Mouse (Mus musculus) spleen, adult 2 months (tissue): ENCODE data around the gene Fndc3a. TPM values are rescaled to one million over a fixed set of nuclear protein-coding genes. Genes with fewer than 3 reads are reported as not detected.

Experiments
- DNase-seq, 2 experiments: peaks; one replicate each; pipeline versions ENCODE4 v3.0.0 to v3.0.0-alpha.2; 2012 to 2021; ENCODE audit warnings: low spot score in 2 of 2, low read depth in 1 of 2
- H3K27ac ChIP-seq: fragments of 200-500 bp; 2 replicates; pipeline ENCODE4 v1.5.1; 2012; ENCODE audit warnings: low read length, inconsistent platforms; ENCODE audit not compliant: insufficient read depth
- H3K27me3 ChIP-seq: fragments of 200-500 bp; 2 replicates; pipeline ENCODE4 v1.6.1; 2012; ENCODE audit warnings: mild to moderate bottlenecking, moderate library complexity, low read length, inconsistent platforms; ENCODE audit not compliant: control insufficient read depth, insufficient read depth
- H3K36me3 ChIP-seq: fragments of 200-500 bp; 2 replicates; pipeline ENCODE4 v1.6.1; 2012; ENCODE audit warnings: mild to moderate bottlenecking, low read length, inconsistent platforms; ENCODE audit not compliant: control insufficient read depth, insufficient read depth
- H3K4me1 ChIP-seq: fragments of 200-500 bp; 2 replicates; pipeline ENCODE4 v1.6.1; 2011; ENCODE audit warnings: inconsistent platforms; ENCODE audit not compliant: control insufficient read depth, insufficient read depth, insufficient read length
- H3K4me3 ChIP-seq: fragments of 200-500 bp; 2 replicates; pipeline ENCODE4 v1.5.1; 2011; ENCODE audit warnings: mild to moderate bottlenecking, inconsistent platforms; ENCODE audit not compliant: insufficient read depth, insufficient read length; ENCODE audit errors: extremely low read depth
- CTCF ChIP-seq: fragments of 200-500 bp; IDR thresholded peaks from 2 replicates; pipeline ENCODE4 v1.5.1; 2011; ENCODE audit warnings: mild to moderate bottlenecking, inconsistent platforms; ENCODE audit not compliant: insufficient read depth, insufficient read length, insufficient replicate concordance; ENCODE audit errors: extremely low read depth
- POLR2A ChIP-seq: fragments of 200-500 bp; IDR thresholded peaks from 2 replicates; pipeline ENCODE4 v1.6.1; 2011; ENCODE audit warnings: low read depth, low read length, inconsistent platforms
- WGBS: fragments of 180-500 bp; shearing (Covaris S2); methylation state at CpG from one replicate; pipeline ENCODE4 v1.1.7; 2018; 5-methylcytosine and 5-hydroxymethylcytosine counted together
- polyA plus RNA-seq: library from polyadenylated mRNA; depleted of rRNA; stranded (reverse); fragments of >200 nt; gene quantifications from 2 replicates; pipeline ENCODE4 v1.2.3, GENCODE M21; 2012; rRNA removed

Fndc3a gene
- polyA plus RNA-seq, 1 experiment: 22.2 TPM

DNA sequence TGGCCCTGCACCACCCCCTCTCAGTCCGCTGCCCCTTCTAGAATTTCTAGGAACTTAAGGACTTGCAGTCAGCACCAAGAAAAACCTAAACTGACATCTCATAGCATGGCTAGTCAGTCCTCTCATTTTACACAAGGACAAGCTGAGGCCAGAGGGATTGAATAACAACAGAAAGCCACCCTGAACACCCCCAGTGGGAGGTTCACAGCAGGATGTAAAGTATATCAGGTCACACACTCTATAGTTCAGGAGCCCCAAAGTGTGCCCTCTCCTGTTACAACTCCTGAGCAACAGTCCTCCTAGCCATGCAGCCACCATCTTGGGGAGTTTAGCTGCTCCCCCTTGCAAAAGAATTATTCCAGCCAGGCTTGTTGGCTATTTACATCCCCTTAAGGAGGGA lies 216.0 kb downstream of the Fndc3a start:
- H3K4me1 ChIP-seq: no peaks in the 10 kb centered on the region
- H3K4me3 ChIP-seq: no peak overlapping the region
- H3K27ac ChIP-seq: no peak overlapping the region
- no peaks in the 10 kb centered on the region for H3K36me3 ChIP-seq
- H3K27me3 ChIP-seq: no peaks in the 10 kb centered on the region
- 87% methylated on average over 1 of the region's 1 CpGs for WGBS
- DNase-seq: no peak
- TF ChIP-seq CTCF: no peak
- no peak for TF ChIP-seq POLR2A

- no peaks in the 10 kb centered on the region for H3K4me1 ChIP-seq
- no peaks in the 10 kb centered on the region for H3K36me3 ChIP-seq
- H3K4me3 ChIP-seq: no peak within 1 kb of the TSS
- H3K27me3 ChIP-seq: no peaks in the 10 kb centered on the region
- no peak for DNase-seq
- TF ChIP-seq CTCF (no peak), POLR2A (no peak)
- no peak within 1 kb of the TSS for H3K27ac ChIP-seq
- WGBS: 85% methylated on average over 5 of the region's 5 CpGs
Measured at GRCm38 (mm10) chr14:72491738-72492137, 218.1 kb downstream of the Fndc3a start, which contains the start of gene Gm9195. Gm9195 (minus strand) TSS chr14:72491838.

GRCm38 (mm10) chr14:72490367-72490766 lies 219.4 kb downstream of the Fndc3a start:
- TF ChIP-seq CTCF (no peak), POLR2A (no peak)
- no peak overlapping the region for H3K4me3 ChIP-seq
- H3K27ac ChIP-seq: no peak overlapping the region
- no peaks in the 10 kb centered on the region for H3K36me3 ChIP-seq
- 96% methylated on average over 3 of the region's 3 CpGs for WGBS
- no peaks in the 10 kb centered on the region for H3K4me1 ChIP-seq
- no peak for DNase-seq
- no peaks in the 10 kb centered on the region for H3K27me3 ChIP-seq

Other genes starting within 250 kb of the Fndc3a start
- not detected in 2 replicates for gene Gm9195, start 218.2 kb downstream of the Fndc3a start, polyA plus RNA-seq